Mouse (Mus musculus) E14TG2a.4 (cell line): Measurements from ENCODE around the gene Arl2.

Source experiments
- H3K27me3 ChIP-seq: 2 replicates; pipeline ENCODE4 v1.6.1; 2014; ENCODE audit warnings: low read length, control low read depth; ENCODE audit not compliant: insufficient read depth
- H3K36me3 ChIP-seq: 2 replicates; pipeline ENCODE4 v1.6.1; 2014; ENCODE audit warnings: low read length, control low read depth; ENCODE audit not compliant: insufficient read depth
- H3K4me1 ChIP-seq: replicated peaks from 2 replicates; pipeline ENCODE4 v1.6.1; 2014; ENCODE audit warnings: low read depth, low read length, control low read depth
- H3K4me3 ChIP-seq: replicated peaks from 2 replicates; pipeline ENCODE4 v1.5.1; 2014; ENCODE audit warnings: mild to moderate bottlenecking, low read length
- H3K9me3 ChIP-seq: 2 replicates; pipeline ENCODE4 v1.6.1; 2014; ENCODE audit warnings: low read length, control low read depth
- CTCF ChIP-seq: conservative IDR thresholded peaks from 2 replicates; pipeline ENCODE4 v1.5.1; 2014; ENCODE audit warnings: low read length
- NANOG ChIP-seq: IDR thresholded peaks from 2 replicates; pipeline ENCODE4 v1.6.1; 2014; ENCODE audit warnings: borderline replicate concordance, low read length, mixed read lengths
- POU5F1 ChIP-seq: IDR thresholded peaks from 2 replicates; pipeline ENCODE4 v1.6.1; 2014; ENCODE audit warnings: low read length, borderline replicate concordance

Arl2 gene

GRCm38 (mm10) chr19:6118677-6119185 is 22.6 kb downstream of the Arl2 start:
- peaks cover 84% of the 10 kb centered on the region for H3K4me1 ChIP-seq
- H3K27me3 ChIP-seq, result no peaks in the 10 kb centered on the region
- peaks cover 38% of the 10 kb centered on the region for H3K36me3 ChIP-seq
- H3K9me3 ChIP-seq, result no peaks in the 10 kb centered on the region
- peak overlapping the region; percentile 95 for H3K4me3 ChIP-seq
- TF ChIP-seq NANOG, result no peak
- no peak for TF ChIP-seq POU5F1
- TF ChIP-seq CTCF, result no peak

GRCm38 (mm10) chr19:6117986-6118676 is 23.2 kb downstream of the Arl2 start, which contains the start of gene Sac3d1:
Sac3d1 (minus strand) TSS chr19:6118650.
- no peaks in the 10 kb centered on the region for H3K27me3 ChIP-seq
- peaks cover 44% of the 10 kb centered on the region for H3K36me3 ChIP-seq
- H3K9me3 ChIP-seq, result no peaks in the 10 kb centered on the region
- peak within 1 kb of the TSS; percentile 95 for H3K4me3 ChIP-seq
- no peak for TF ChIP-seq NANOG
- TF ChIP-seq CTCF, result no peak
- no peak for TF ChIP-seq POU5F1
- H3K4me1 ChIP-seq, result peaks cover 78% of the 10 kb centered on the region

GRCm38 (mm10) chr19:6117346-6117985 is 23.9 kb downstream of the Arl2 start:
- TF ChIP-seq POU5F1 (no peak), CTCF (no peak), NANOG (no peak)
- H3K27me3 ChIP-seq, result no peaks in the 10 kb centered on the region
- peaks cover 51% of the 10 kb centered on the region for H3K36me3 ChIP-seq
- peaks cover 73% of the 10 kb centered on the region for H3K4me1 ChIP-seq
- no peaks in the 10 kb centered on the region for H3K9me3 ChIP-seq
- peak overlapping the region; percentile 95 for H3K4me3 ChIP-seq

- no peaks in the 10 kb centered on the region for H3K9me3 ChIP-seq
- peaks cover 63% of the 10 kb centered on the region for H3K36me3 ChIP-seq
- H3K27me3 ChIP-seq, result no peaks in the 10 kb centered on the region
- no peak for TF ChIP-seq POU5F1
- no peak for TF ChIP-seq CTCF
- TF ChIP-seq NANOG, result no peak
- peak overlapping the region; percentile 95 for H3K4me3 ChIP-seq
- H3K4me1 ChIP-seq, result peaks cover 61% of the 10 kb centered on the region
These were observed 25.1 kb downstream of the Arl2 start for GRCm38 (mm10) chr19:6116113-6116850.

GRCm38 (mm10) chr19:6113116-6113515 is 28.2 kb downstream of the Arl2 start:
- H3K27me3 ChIP-seq, result no peaks in the 10 kb centered on the region
- peaks cover 40% of the 10 kb centered on the region for H3K4me1 ChIP-seq
- no peaks in the 10 kb centered on the region for H3K9me3 ChIP-seq
- no peak overlapping the region for H3K4me3 ChIP-seq
- peaks cover 76% of the 10 kb centered on the region for H3K36me3 ChIP-seq
- TF ChIP-seq NANOG, result no peak
- no peak for TF ChIP-seq CTCF
- no peak for TF ChIP-seq POU5F1

- H3K4me1 ChIP-seq, result peaks cover 47% of the 10 kb centered on the region
- TF ChIP-seq NANOG (no peak), POU5F1 (no peak), CTCF (no peak)
These were observed 35.8 kb downstream of the Arl2 start, which contains the start of gene Naaladl1 for GRCm38 (mm10) chr19:6105586-6105985. Naaladl1 (plus strand) TSS chr19:6105782.

GRCm38 (mm10) chr19:6104476-6104875 is 36.9 kb downstream of the Arl2 start:
- Histone ChIP-seq H3K4me1 (peaks cover 57% of the 10 kb centered on the region), H3K36me3 (peaks cover 54% of the 10 kb centered on the region), H3K27me3 (no peaks in the 10 kb centered on the region), H3K9me3 (no peaks in the 10 kb centered on the region), H3K4me3 (no peak overlapping the region)
- no peak for TF ChIP-seq NANOG

More at GRCm38 (mm10) chr19:6105586-6105985, 35.8 kb downstream of the Arl2 start, which contains the start of gene Naaladl1:
- H3K4me3 ChIP-seq, result no peak within 1 kb of the TSS
- no peaks in the 10 kb centered on the region for H3K9me3 ChIP-seq
- peaks cover 48% of the 10 kb centered on the region for H3K36me3 ChIP-seq
- H3K27me3 ChIP-seq, result no peaks in the 10 kb centered on the region

- no peak overlapping the region for H3K4me3 ChIP-seq
- H3K9me3 ChIP-seq, result no peaks in the 10 kb centered on the region
- H3K27me3 ChIP-seq, result no peaks in the 10 kb centered on the region
- H3K36me3 ChIP-seq, result peaks cover 59% of the 10 kb centered on the region
- no peak for TF ChIP-seq NANOG
- TF ChIP-seq CTCF, result no peak
- no peak for TF ChIP-seq POU5F1
- peaks cover 53% of the 10 kb centered on the region for H3K4me1 ChIP-seq
These were observed 39.0 kb downstream of the Arl2 start for GRCm38 (mm10) chr19:6102169-6102853.
